Mouse (Mus musculus) large intestine, adult 2 months (tissue): ENCODE results near the gene Shank2. TPM values are rescaled to one million over a fixed set of nuclear protein-coding genes. Genes with fewer than 3 reads are reported as not detected.
A peak's percentile ranks its signal among the peaks of the same experiment; 100 is the strongest.

ENCODE experiments used
- DNase-seq: peaks from one replicate; pipeline ENCODE4 v3.0.0-alpha.2; 2012; ENCODE audit warnings: low read depth, low spot score
- WGBS: fragments of 180-500 bp; shearing (Covaris S2); methylation state at CpG from one replicate; pipeline ENCODE4 v1.1.7; 2018; 5-methylcytosine and 5-hydroxymethylcytosine counted together
- polyA plus RNA-seq: library from polyadenylated mRNA; depleted of rRNA; stranded (reverse); fragments of >200 nt; gene quantifications from 2 replicates; pipeline ENCODE4 v1.2.3, GENCODE M21; 2012

Gene Shank2
- polyA plus RNA-seq, 1 experiment: 2.3 TPM

DNA sequence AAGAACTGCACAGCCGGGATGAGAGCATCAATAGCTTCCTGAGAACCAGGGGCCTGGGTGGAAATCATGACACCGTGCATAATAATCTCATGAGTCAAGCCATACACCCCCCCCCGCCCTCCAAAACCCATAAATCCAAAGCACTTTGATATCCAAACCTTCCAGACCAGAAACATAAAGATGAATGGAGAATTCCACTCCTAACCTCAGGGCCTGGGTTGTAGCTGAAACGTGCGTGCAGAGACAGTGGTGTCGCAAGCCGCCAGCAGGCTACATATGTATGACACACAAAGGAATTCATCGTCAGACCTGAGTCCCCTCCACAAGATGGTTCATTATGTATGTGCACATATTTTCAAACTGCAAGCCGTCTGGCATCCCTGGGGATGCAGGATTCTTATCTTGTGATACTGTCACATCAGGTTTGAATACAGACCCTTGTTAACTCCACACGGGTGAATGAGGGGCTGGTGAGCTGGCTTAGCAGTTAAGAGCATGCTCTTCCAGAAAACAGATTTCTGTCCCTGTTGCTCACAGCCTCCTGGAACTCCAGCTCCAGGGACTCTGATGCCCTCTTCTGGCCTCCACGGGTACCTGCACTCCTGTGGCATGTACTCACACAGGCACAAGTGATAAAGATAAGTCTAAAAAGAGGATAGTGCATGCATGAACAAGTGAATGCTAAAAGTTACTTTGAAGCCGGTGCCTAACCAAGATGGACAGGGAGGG is 24.5 kb downstream of the Shank2 start:
- WGBS: 85% methylated on average over 12 of the region's 12 CpGs
- DNase-seq: no peak

DNA sequence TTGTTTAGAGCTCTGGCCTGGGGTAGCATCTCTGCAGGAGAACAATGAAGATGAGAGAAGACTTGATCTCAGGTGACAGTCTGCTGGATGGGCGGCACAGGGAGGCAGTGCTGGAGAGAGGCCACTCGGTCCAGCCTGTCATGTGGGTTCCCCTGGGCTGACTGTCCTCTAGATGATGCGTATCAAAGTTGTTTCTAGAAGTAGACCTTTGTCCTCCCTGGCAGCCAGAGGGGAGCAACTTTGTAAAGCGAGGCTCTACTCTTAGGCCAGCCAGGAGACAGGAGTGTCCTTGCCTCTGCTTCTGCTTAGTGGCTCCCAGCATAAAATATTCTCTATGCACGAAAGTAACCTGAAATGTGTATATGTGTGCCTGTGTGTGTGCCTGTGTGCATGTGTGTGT is 27.5 kb downstream of the Shank2 start:
- 72% methylated on average over 5 of the region's 5 CpGs for WGBS

DNA sequence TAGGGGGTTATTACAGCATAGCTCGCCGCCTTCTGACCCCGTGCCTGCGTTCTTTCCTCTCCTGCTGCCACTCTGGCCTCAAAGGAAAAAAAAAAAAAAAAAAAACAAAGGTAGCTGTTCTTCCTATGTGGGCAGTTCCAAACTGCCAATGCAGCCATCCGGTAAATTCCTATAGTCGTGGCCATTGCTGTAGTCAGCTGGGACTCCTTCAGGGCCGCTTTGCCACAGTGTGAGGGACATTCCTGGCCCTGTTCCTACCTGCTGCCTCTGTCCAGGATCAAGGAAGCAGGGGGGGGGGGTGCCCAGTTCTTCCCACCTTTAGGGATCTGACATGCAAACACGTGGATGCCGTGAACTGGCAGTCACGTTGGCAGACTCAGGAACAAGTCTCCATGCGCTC is 29.1 kb downstream of the Shank2 start:
- DNase-seq: no peak
- WGBS: 81% methylated on average over 11 of the region's 11 CpGs

More for the DNA sequence above, 27.5 kb downstream of the Shank2 start:
- DNase-seq: no peak

DNA sequence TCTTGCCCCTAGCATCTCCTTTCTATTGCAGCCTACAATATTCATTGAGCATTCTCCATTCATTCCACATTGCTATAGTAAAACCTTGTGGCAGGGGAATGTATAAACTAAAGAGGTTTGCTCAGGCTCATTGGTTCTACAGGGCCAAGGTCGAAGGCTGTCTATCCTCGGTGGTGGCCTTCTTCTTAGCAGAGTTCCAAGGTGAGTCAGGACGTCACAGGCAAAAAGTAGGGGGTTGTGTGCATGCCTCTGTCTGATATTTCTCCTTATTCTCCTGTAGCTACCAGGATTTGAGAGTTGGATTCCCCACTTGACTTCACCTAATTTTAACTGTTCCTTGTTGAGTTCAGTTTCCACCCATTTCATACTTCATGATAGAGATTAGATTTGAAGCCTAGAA is 29.9 kb downstream of the Shank2 start:
- WGBS: 77% methylated on average over 3 of the region's 3 CpGs
- DNase-seq: no peak

DNA sequence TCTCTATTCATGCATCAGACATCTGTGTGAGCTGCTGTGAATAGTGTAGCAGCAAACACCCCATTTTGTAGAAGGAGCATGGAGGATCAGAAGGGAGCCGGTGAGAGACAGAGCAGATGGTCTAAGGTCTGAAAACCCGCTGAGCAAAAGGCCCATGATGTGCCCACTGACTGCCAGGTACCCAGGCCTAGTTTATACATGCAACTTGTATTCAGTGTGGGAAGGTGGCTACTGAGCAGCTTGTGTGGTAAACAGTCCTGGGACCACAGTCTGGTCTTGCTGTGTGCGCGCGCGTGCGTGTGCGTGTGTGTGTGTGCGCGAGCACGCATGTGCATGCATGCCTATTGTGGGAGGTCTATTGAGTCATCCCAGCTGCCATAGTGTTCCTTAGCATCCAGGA is 35.8 kb downstream of the Shank2 start:
- no peak for DNase-seq
- 95% methylated on average over 11 of the region's 11 CpGs for WGBS

DNA sequence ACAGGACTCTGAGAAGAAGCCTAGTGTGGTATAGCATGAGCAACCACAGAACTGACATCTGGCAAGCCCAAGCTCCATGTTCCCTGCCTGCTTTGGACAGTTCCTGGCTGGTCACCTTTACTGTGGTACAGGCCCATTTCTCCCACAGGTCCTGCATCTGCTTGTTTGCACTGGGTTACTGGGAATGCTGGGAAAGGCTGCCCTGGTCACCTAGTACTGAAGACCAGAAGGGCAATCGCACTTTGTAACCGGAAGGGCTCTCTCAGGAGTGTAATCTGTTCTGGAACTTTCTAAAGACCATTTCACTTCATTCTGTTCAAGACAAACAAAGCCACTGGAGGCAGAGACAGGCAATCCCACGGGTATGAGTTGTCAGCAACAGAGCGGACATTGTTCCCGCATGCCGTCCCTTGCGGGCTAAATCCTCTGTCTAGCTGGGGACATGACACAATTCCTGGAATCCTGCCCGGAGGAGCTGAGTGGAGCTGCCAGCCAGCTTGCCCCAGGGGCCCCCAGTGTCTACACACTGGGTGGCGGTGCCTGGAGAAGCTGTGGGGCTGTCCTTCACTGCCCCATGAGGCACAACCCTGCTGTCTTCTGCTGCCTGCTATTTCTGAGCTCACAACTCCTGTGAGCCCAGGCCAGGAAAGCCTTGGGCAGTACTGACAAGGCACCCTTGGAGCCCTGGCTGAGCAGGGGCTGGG is 36.4 kb downstream of the Shank2 start:
- no peak for DNase-seq
- WGBS: 15% methylated on average over 9 of the region's 9 CpGs

DNA sequence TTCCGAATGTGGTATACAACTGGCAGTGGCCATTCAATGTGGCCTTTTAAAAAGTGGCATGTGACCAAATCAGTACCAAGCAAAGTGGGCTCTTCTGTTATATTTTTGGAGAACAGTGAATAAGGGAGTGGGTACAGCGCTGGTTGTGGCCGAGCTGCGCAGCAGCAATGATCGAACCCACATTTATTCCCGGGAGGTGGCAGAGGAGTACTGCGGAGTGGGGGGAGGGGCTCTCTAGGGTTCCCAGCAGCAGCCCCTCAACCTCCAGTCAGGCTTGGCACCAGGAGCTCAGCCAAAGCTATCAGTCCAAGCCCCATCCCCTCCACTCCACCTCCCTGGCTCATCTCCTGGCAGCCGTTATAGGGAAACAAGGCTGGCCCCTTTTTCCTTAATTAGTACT is 37.0 kb downstream of the Shank2 start:
- 74% methylated on average over 8 of the region's 8 CpGs for WGBS
- DNase-seq: no peak

DNA sequence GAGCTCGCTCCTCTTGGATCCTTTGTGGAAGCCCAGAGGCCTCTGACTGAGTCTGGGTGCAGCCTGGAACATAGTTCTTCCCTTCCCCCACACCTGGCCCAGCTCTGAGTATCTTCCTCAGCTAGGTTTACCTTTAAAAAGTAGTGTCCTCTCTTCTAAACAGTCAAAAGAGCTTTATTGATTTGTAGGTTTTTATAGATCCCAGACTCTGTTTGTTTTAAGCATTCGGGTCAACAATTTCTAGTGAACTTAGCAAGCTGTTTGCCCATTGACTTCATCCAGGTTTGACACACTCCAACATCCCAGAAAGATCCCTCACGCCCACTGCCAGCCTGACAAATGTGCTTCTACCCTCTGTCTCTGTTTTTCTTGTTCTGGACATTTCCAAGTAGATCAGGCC is 38.6 kb downstream of the Shank2 start:
- no peak for DNase-seq
- 59% methylated on average over 3 of the region's 3 CpGs for WGBS

DNA sequence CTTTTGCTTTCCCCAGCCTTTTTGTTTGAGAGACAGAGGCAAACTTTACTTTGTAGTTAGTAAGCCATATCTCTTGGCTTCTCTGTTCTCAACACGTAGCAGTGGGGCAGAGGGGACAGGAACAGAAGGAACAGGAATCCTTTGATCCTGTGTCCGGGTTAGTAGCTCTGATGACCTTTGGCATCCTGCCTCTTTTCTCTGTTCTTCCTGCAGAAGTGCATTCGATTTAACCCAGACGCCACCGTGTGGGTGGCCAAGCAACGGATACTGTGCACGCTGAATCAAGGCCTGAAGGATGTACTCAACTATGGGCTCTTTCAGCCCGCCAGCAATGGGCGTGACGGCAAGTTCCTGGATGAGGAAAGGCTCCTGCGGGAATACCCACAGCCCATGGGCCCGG is 50.3 kb downstream of the Shank2 start:
- peak; percentile 72 for DNase-seq
- 3% methylated on average over 12 of the region's 12 CpGs for WGBS

DNA sequence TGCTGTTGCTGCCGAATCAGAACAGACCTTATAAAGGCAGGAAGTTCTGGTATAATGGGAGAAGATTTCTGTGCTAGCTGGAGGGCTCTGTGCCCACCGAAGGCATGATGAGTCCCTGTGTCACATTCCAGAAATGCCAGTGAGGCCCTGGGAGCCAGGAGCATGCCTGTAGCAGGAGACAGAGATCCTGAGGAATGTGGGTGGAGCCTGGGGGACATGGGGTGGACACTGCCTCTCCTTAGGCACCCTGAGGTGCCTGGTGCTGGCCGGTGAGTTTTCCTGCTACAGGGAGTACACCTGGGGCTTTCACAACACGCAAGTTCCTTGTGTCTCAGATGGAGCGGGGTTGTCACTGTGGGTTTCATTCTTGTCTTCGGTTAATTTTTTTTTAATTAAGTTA is 53.5 kb downstream of the Shank2 start:
- WGBS: 42% methylated on average over 6 of the region's 6 CpGs

DNA sequence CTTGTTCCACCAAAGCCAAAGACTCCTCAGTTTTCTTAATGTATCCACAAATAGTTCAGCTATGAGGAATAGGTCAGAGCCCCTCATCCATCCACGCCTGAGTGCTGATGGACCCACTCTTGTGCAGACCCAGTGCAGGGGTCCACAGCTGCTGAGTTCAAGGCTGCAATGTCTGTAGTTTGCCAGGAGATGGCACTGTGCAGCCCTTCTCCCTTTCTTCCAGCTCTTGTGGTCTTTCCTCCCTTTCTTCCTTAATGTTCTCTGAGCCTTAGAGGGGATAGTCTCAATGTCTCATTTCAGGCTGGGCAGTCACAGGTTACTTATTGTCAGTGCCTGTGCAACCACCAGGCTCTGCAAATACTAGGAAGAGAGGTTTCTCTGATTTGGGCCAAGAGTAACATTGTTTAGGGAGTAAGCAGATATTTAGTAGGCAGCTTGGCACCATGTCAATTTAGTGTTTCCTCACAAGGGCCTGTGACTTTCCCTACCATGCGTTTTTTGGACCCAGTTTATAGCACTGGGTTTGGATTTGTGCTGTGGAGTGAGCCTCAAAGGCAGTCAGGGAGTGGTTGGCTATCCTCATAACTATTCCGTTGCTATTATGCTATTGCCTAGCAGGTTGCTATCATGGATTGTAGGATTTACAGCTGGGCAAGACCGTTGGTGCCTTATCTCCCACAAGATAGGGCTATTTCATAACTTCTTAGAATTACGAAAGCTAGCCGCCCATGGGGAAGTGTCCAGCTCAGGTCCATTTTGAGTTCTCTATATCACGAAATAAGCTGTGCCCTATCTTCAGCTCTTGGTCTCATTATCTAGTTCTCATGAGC is 54.2 kb downstream of the Shank2 start:
- DNase-seq: peak; percentile 77
- WGBS: 29% methylated on average over 7 of the region's 7 CpGs

More for the DNA sequence above, 53.5 kb downstream of the Shank2 start:
- no peak for DNase-seq

DNA sequence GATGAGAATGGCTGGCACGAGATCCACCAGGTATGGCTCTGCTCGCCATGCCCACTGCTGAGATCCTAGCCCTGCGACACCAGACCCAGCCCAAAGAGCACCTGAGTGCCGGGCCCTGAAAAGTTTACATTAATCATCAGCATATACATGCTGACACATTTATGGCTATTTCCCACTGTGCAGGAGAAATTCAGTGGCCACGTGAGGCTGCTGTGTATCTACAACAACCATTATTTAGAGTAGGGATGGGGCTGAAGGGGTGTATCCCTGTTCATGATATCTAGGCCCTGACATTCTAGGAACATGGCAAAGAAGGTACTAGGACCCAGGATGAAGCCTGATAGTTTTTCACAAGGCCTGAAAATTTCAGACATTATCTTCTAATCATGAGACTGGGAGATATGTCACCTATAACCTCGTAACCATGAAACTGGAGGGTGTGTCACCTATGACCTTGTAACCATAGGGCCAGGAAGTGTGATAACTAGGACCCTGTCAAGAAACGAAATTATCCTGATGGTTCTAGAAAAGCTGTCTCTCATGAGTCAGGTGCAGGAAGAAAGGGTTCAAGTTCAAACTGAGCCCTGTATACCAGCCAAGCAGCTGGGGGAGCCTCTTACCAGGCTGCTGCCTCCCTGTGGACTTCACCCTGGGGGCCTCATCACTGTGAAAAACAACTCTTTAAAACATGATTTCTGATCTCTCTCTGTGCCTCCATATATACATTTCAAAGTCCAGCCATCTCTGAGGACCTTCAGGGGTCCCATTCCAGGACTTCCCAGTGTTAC is 68.6 kb downstream of the Shank2 start:
- WGBS: 50% methylated on average over 7 of the region's 7 CpGs
- DNase-seq: no peak

DNA sequence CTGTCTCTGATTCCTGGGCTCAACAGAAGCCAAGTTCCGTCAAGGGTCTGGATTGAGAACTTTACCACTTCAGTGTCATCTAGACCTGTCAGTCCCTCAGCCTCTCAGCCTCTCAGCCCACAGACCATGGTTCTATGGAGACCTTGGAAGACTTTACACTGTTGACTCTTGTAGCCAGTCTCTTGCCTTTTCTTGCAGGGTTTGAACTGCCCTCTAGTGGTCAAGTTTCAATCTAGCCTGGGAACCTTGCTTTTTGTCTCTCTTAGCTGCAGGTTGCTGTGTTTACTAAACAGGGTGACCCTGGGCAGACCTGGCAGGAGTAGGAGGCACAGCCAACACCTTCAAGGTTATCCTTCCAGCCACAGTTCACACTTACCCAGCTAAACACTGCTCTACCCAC is 70.5 kb downstream of the Shank2 start:
- no peak for DNase-seq

DNA sequence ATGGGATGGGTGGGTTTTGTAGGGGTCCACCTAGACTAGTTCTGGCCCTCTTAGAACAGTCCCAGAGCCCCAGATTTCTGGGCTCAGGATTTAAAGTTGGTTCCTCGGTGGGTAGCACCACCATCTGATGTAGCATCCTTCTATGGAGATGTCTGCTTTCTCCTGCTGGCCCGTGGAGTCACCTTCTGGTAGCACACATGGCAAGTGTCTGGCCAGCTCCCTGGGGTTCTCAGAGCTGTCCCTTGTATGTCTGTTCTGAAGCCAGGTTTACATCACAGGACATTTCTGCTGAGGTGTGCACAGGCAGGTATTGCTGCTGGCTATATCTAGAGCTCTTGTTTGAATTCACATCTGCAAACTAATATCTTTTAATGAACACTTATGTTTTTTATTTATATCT is 71.1 kb downstream of the Shank2 start:
- 91% methylated on average over 2 of the region's 2 CpGs for WGBS
- DNase-seq: no peak

More for the DNA sequence above, 70.5 kb downstream of the Shank2 start:
- WGBS: 42% methylated on average over 1 of the region's 1 CpGs

DNA sequence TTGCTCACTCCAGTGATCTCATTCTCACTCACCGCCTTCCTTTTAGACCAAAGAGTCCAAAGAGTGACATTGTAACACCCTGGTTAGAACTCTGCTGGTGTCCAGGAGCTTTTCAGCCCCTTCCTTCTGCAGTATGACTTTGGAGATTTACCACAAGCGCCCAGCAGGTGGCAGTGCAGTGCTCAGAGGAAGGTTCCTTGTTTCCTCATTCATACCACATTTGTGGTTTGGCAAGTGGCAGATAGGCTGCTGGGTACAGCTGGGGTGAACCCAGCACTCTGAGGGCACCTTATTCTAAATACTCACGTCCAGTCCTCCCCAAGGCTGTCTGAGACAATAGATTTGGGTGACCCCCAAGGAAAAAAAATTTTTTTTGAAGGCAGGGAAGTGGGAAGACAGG is 73.0 kb downstream of the Shank2 start:
- WGBS: 25% methylated on average over 3 of the region's 3 CpGs
- no peak for DNase-seq

DNA sequence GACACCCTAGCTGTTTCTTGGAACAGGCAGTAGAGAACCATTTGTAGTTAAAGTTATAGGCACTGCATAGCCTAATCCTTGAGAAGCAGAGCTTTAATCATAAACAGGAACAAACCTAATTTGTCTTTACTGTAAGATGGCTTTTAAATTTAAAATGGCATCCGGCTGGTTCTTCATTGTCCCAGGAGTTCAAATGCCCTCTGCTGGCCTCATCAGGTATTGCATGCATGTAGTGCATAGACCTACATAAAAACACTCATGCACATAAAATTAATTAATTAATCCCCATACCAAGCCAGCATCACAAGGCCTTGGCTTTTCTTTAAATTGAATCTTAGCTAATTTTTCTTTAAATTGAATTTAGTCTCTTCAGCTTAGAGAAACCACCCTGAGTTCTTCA is 76.9 kb downstream of the Shank2 start:
- WGBS: 88% methylated on average over 1 of the region's 1 CpGs
- DNase-seq: no peak

DNA sequence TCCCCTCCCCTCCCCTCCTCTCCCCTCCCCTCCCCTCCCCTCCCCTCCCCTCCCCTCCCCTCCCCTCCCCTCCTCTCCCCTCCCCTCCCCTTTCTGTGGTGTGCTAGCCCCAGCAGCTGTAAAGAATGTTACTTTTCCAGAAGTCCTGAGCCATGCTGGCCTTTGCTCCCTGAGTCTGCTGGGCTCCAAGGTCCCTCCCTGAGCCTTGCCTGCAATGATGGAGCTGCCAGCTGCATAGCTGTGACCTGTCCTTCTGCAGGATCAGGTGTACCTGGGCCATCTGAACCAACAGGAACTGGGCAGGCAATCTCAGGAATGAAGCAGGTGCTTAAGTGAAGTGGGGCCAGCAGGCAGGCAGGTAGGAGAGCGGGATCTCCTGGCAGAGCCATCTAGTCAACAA is 78.1 kb downstream of the Shank2 start:
- DNase-seq: no peak
- WGBS: 100% methylated on average over 1 of the region's 1 CpGs

DNA sequence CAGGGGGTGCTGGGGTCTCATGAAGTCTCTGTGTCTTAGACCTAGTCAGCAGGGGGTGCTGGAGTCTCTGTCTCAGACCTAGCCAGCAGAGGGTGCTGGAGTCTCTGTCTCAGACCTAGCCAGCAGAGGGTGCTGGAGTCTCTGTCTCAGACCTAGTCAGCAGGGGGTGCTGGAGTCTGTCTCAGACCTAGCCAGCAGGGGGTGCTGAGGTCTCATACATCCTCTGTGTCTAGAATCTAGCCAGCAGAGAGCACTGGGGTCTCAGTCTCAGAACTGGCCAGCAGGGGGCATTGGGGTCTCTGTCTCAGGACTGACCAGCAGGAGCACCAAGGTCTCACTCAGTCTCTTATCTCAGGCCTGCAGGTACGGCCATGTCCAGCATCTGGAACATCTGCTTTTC is 79.7 kb downstream of the Shank2 start:
- WGBS: 80% methylated on average over 1 of the region's 1 CpGs
- no peak for DNase-seq

DNA sequence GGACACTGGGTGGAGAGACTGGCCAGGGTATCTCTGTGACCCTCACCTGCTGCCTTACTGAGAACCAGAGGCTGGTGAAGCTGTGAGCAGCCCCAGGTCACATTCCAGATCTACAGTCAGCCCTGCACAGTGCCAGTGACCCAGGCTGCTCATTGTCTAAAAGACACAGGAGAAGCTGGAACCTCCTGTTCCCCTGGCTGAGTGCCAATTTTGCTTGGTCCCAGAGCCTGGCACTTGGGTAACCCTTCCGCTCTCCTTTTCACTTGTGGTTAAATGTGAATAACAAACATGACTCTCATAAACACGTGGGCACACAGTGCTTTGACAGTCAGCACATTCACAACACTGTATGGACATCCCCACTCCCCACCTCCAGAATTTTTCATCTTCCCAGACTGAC is 80.2 kb downstream of the Shank2 start:
- WGBS: 73% methylated on average over 2 of the region's 2 CpGs
- DNase-seq: no peak

DNA sequence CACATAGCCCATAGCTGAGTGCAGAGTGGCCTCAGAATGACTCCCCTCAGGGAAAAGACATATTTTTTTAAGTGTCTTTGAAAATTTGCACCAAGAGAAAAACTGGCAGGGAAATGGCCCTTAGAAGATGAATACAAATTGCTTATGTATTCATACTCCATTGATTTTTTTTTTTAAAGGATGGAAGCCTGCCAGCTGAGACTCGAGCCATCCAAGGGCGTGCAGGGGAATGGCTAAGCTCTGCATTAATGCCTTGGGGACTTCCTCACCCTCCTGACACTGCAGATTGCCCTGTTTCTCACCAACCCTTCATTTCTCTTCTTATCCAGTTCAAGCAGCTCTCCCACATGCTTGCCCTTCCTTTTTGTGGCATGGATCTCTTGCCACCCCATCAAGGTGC is 85.5 kb downstream of the Shank2 start:
- WGBS: 43% methylated on average over 2 of the region's 2 CpGs
- no peak for DNase-seq
